Mouse (Mus musculus) midbrain, embryonic 14.5 days (tissue): ENCODE measurements around the gene Cdc42se2. TPM values are rescaled to one million over a fixed set of nuclear protein-coding genes. Genes with fewer than 3 reads are reported as not detected.

Experiments
- ATAC-seq: fragments of 200-750 bp; cut with Nextera tagmentation; 2 replicates; pipeline ENCODE4 v1.8.0; 2017; ENCODE audit warnings: moderate number of reproducible peaks, moderate library complexity; ENCODE audit not compliant: low FRiP score, low TSS enrichment
- DNase-seq: peaks from one replicate; pipeline ENCODE4 v3.0.0-alpha.2; 2015
- H3K27ac ChIP-seq: fragments of 300-500 bp; sonication (generic); replicated peaks from 2 replicates; pipeline ENCODE4 v1.5.1; 2014; ENCODE audit warnings: mild to moderate bottlenecking, low read depth, low read length, moderate library complexity
- H3K27me3 ChIP-seq: fragments of 300-500 bp; sonication (generic); 2 replicates; pipeline ENCODE4 v1.6.1; 2014; ENCODE audit warnings: low read length, control low read depth, mixed read lengths; ENCODE audit not compliant: control insufficient read depth, insufficient read depth
- H3K36me3 ChIP-seq: fragments of 300-500 bp; sonication (generic); 2 replicates; pipeline ENCODE4 v1.6.1; 2014; ENCODE audit warnings: low read length, control low read depth; ENCODE audit not compliant: control insufficient read depth, insufficient read depth
- H3K4me1 ChIP-seq: fragments of 300-500 bp; sonication (generic); 2 replicates; pipeline ENCODE4 v1.6.1; 2014; ENCODE audit warnings: mild to moderate bottlenecking, antibody characterized with exemption, low read length, control low read depth; ENCODE audit not compliant: control insufficient read depth, insufficient read depth
- H3K4me2 ChIP-seq: fragments of 300-500 bp; sonication (generic); 2 replicates; pipeline ENCODE4 v1.6.1; 2014; ENCODE audit warnings: mild to moderate bottlenecking, low read length, moderate library complexity
- H3K4me3 ChIP-seq: fragments of 300-500 bp; sonication (generic); replicated peaks from 2 replicates; pipeline ENCODE4 v1.5.1; 2014; ENCODE audit warnings: low read depth, low read length
- H3K9ac ChIP-seq: fragments of 300-500 bp; sonication (generic); replicated peaks from 2 replicates; pipeline ENCODE4 v1.6.1; 2014; ENCODE audit warnings: mild to moderate bottlenecking, low read length, moderate library complexity
- H3K9me3 ChIP-seq: fragments of 300-500 bp; sonication (generic); 2 replicates; pipeline ENCODE4 v1.6.1; 2016; ENCODE audit warnings: low read length, control low read depth, mixed read lengths; ENCODE audit not compliant: control insufficient read depth
- WGBS: fragments of 180-500 bp; shearing (Covaris S2); extraction: QIAGEN DNeasy Blood & Tissue Kit; methylation state at CpG from one replicate; pipeline ENCODE4 v1.1.7; 2014; 5-methylcytosine and 5-hydroxymethylcytosine counted together
- polyA plus RNA-seq: library from polyadenylated mRNA; unstranded; fragments of >200 nt; fragmentation: Nextera tagmentation; extraction: Ambion mirVana; gene quantifications from 2 replicates; pipeline ENCODE4 v1.2.1, GENCODE M21; 2014

The Cdc42se2 gene
- polyA plus RNA-seq, 1 experiment from 2014 or later: 201 TPM

DNA sequence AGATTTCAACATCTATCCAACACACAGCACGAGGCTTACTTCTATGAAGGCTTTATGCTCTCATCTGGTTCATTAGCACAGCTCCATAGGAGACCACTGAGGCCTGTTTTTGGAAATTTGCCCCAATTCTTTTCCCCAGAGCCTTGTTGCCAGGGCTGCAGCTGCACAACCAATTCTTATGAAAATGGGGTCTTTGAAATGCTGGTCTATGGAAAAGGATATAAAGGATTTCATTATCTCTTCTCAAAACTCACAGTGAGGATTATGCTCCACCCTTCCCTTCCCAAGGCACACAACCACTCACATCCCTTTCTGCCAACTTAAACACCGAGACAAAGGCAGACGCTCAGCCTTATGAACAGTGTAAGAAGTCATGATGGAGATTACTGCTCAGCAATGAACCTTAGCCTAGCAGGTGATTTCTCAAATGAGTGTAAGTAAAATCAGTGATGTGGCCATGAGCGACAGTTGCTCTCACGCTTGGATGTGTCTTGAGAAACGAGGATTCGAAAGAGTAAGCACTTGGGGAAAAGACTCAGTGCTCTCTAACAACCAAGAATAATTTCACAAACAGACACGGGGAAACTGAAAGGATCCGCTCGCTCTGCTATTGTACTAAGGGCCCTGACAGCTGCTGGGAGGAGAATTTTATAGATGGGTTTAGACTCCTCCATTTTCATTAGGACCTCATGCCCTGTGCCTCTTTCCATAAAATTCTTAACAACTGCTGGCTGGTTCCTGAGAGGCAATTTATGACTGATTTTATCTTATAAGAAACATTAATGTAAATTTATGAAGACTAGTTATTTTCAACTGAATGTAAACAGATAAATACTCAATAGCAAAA, 33.0 kb downstream of the Cdc42se2 start:
- peak; percentile 91 for ATAC-seq
- Histone ChIP-seq H3K4me1 (peaks cover 46% of the 10 kb centered on the region), H3K9ac (no peak overlapping the region; the same call in 1 of the 2 replicates), H3K9me3 (no peaks in the 10 kb centered on the region), H3K27me3 (no peaks in the 10 kb centered on the region), H3K4me3 (no peak overlapping the region), H3K4me2 (peak overlapping the region; percentile 32), H3K36me3 (peaks cover 11% of the 10 kb centered on the region), H3K27ac (peak overlapping the region; percentile 89)
- WGBS: 4% methylated on average over 10 of the region's 10 CpGs
- peak; percentile 90 for DNase-seq

DNA sequence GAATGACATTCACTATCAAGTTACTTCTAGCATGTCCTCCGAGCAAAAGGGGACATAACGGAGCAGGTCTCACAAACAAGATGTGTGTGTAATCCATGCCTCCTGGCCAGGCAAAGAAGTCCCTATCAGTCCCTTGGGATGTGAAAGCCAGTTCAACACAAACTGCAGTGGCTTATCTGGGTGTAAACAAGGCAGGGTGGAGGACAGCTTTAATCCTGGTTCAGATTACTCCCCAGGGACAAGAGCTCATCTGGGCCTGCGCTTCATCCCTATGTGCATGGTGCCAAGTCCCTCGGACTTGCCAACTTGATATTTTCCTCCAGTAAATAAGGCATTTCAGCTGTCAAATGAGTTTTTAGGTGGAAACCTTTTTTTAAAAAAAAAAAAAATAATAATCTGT, 36.0 kb downstream of the Cdc42se2 start:
- Histone ChIP-seq H3K4me2 (no peak overlapping the region), H3K4me1 (peaks cover 32% of the 10 kb centered on the region), H3K4me3 (no peak overlapping the region), H3K9ac (no peak overlapping the region), H3K27ac (peak overlapping the region; percentile 55; the same call in 1 of the 2 replicates), H3K36me3 (peaks cover 19% of the 10 kb centered on the region), H3K27me3 (no peaks in the 10 kb centered on the region), H3K9me3 (no peaks in the 10 kb centered on the region)
- peak; percentile 62 for DNase-seq
- WGBS: 21% methylated on average over 4 of the region's 4 CpGs
- no peak for ATAC-seq

DNA sequence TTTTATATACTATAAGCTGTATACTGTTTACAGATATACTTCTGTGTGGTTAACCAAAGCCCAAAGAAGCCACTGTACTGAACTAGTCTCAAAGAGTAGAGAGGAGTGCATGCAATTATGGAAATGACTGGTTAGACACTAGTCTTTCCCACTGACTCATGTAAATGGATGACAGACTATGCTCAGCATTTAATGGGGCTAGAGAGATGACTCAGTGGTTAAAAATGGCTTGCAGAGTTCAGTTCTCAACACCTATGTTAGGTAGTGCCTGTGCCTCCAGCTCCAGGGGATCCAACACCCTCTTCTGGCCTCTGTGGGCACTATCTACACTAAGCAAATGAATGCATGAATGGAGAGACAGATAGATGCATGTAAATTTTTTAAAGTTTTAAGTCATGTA, 38.6 kb downstream of the Cdc42se2 start:
- H3K4me1 ChIP-seq: peaks cover 9% of the 10 kb centered on the region

DNA sequence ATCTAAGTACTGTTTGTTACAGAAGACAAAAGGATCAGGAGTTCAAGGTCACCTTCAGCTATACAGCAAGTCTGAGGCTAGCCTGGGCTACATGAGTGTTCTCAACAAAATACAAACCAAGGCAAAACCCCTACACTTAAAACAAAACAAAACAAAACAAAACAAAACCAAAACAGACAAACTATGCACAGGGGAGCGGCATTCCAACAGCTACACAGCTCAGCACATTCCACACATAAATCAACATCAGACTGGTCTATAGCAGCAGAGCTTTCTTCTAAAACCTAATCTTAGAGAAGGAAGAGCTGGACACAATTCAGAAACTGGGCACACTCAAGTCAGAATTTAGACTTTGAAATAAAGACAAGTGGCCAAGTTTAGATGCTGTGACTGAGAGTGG, 43.2 kb downstream of the Cdc42se2 start:
- Histone ChIP-seq H3K4me2 (no peak overlapping the region), H3K27ac (no peak overlapping the region), H3K9me3 (no peaks in the 10 kb centered on the region), H3K27me3 (no peaks in the 10 kb centered on the region), H3K36me3 (peaks cover 17% of the 10 kb centered on the region), H3K4me1 (no peaks in the 10 kb centered on the region), H3K9ac (no peak overlapping the region), H3K4me3 (no peak overlapping the region)
- DNase-seq (no peak), ATAC-seq (no peak)
- 92% methylated on average over 1 of the region's 1 CpGs for WGBS

More for the DNA sequence above, 38.6 kb downstream of the Cdc42se2 start:
- ATAC-seq (no peak), DNase-seq (no peak)
- Histone ChIP-seq H3K9ac (no peak overlapping the region), H3K9me3 (no peaks in the 10 kb centered on the region), H3K4me3 (no peak overlapping the region), H3K4me2 (no peak overlapping the region), H3K36me3 (peaks cover 19% of the 10 kb centered on the region), H3K27me3 (no peaks in the 10 kb centered on the region), H3K27ac (no peak overlapping the region)

DNA sequence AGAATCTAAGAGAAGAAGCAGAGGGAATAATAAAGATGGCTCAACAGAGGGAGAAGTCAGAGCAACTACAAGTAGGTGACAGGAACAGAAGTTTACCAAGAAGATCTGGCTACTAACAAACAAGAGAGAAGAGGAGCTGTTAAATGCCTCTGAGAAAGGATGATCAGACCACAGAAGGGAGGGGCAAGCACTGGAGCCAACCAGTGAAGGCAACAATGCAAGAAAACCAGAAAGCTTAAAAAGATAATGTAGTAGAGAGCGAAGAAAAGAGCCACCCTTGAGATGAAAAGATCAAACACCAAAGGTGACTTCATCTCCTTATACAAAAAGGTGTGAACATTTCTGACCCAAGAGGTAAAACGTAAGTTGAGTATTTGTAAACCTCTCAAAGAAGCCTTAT, 46.1 kb downstream of the Cdc42se2 start:
- ATAC-seq (no peak), DNase-seq (no peak)
- Histone ChIP-seq H3K27me3 (no peaks in the 10 kb centered on the region), H3K4me1 (no peaks in the 10 kb centered on the region), H3K4me2 (no peak overlapping the region), H3K36me3 (peaks cover 25% of the 10 kb centered on the region), H3K4me3 (no peak overlapping the region), H3K27ac (no peak overlapping the region), H3K9me3 (no peaks in the 10 kb centered on the region), H3K9ac (no peak overlapping the region)
- WGBS: 95% methylated on average over 2 of the region's 2 CpGs

DNA sequence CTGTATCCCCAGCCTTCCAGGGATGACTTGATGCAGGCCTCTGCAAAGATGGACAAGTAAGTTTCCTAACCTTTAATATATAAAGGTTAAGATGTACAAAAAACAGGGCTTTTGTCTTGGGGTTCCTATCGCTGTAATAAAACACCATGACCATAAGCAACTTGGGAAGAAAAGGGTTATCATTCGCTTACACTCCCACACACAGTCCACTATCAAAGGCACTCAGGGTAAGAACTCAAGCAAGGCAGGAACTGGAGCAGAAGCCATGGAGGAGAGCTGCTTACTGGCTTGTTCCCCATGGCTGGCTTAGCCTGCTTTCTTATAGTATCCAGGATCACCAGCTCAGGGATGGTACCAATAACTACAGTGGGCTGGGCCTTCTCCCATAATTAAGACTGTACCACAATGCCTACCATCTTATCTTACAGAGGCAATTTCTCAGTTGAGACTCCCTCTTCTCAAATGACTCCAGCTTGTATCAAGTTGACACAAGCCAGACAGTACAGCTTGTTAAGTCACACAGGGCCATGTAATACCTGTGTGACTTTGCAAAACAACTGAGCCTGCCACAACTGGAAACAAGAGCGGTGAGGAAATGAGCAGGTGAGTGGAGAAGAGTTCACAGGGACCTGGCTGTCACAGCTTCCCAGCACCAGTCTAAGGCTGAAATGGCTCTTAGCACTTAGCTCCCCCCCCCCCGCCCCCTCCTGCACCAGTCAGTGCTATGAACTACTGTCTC, 48.3 kb downstream of the Cdc42se2 start:
- H3K4me3 ChIP-seq: no peak overlapping the region
- no peaks in the 10 kb centered on the region for H3K9me3 ChIP-seq
- no peaks in the 10 kb centered on the region for H3K4me1 ChIP-seq
- H3K27ac ChIP-seq: no peak overlapping the region
- no peak overlapping the region for H3K9ac ChIP-seq
- H3K36me3 ChIP-seq: peaks cover 29% of the 10 kb centered on the region
- no peaks in the 10 kb centered on the region for H3K27me3 ChIP-seq
- WGBS: 95% methylated on average over 4 of the region's 4 CpGs
- ATAC-seq: no peak
- no peak for DNase-seq
- H3K4me2 ChIP-seq: no peak overlapping the region

DNA sequence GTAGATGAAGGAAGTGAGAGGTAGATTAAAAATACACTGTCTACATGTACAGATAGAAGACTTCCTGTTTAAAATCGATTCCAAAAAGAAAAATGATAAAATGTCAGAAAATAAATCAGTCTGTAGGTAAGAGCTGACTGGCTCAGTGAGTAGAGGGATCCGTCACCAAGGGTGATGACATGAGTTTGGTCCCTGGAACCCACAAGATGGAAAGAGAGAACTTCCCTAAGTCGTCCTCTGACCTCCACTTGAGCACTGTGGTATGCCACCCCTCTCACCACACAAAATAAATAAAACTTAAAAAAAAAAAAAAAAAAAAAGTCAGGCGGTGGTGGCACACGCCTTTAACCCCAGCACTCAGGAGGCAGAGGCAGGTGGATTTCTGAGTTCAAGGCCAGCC, 50.6 kb downstream of the Cdc42se2 start:
- Histone ChIP-seq H3K9ac (no peak overlapping the region), H3K4me3 (no peak overlapping the region), H3K4me2 (no peak overlapping the region), H3K4me1 (peaks cover 2% of the 10 kb centered on the region; the same call in 1 of the 2 replicates), H3K9me3 (no peaks in the 10 kb centered on the region), H3K36me3 (peaks cover 29% of the 10 kb centered on the region), H3K27ac (no peak overlapping the region), H3K27me3 (no peaks in the 10 kb centered on the region)
- DNase-seq (no peak), ATAC-seq (no peak)
- 85% methylated on average over 4 of the region's 5 CpGs for WGBS

DNA sequence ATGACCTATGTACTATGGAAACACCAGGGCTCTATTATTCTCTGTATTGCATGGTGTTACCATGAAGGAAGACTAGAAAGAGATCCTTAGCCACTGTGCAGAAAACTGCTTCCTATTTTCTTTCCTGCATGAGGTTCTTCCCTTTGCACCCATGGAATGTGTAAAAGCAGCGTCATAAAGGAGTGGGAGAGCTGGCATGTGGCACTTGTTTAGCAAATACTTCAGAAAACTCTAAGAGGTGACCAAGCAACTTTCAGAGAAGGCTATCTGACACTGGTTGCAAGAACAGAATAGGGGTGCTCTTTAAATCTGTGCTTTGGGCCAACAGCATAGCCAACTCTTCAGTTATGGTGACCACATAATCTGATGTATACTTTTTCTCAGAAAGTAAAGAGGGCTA, 52.4 kb downstream of the Cdc42se2 start:
- no peak for ATAC-seq
- Histone ChIP-seq H3K4me3 (no peak overlapping the region), H3K9ac (no peak overlapping the region), H3K27me3 (no peaks in the 10 kb centered on the region), H3K27ac (no peak overlapping the region), H3K4me2 (no peak overlapping the region), H3K4me1 (peaks cover 2% of the 10 kb centered on the region; the same call in 1 of the 2 replicates), H3K9me3 (no peaks in the 10 kb centered on the region), H3K36me3 (peaks cover 26% of the 10 kb centered on the region)
- DNase-seq: no peak
- 95% methylated on average over 1 of the region's 1 CpGs for WGBS
